Mouse (Mus musculus): ENCODE data around the gene Pilrb1.

Gene Pilrb1

GRCm38 (mm10) chr5:137830238-137830637, 27.7 kb downstream of the Pilrb1 start:
- intact Hi-C loops (cut with DNase I) = no loop called here

DNA sequence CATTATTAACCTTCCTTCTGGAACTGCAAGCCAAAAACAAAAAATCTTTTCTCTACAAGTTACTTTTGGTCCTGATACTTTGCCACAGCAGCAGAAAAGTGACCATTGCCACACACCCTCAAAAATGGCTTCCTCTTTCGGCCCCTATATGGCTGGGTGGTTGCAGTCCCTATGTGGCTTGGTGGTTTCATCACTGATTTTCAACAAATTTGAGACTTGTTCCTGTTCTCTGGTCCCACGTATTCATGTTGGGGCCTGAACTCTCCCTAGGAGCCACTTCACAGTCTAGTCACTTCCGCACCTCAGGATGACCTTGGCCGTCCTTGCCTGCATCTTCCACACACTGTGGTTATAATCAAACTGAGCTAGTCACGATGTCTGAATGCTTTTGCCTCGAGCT, 29.2 kb downstream of the Pilrb1 start:
- intact Hi-C loops (cut with DNase I) = no loop called here

DNA sequence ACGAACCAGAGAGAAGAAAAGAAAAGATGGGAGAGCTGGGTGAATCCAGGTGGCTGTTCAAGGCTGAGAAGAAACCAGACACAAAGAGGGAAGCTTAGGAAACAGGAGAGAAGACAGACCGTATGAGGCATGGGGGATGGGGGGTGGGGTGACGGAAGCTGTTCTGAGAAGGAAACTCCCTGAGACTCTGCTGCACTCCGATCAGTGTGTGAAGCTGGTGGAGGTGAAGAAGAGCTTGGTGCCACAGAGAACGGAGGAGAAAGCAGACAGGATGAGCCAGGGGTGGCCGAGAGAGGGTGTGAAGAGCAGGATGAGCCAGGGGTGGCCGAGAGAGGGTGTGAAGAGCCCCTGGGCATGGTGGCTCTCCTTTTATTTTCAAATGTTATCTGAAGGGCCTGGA, 31.5 kb downstream of the Pilrb1 start:
- intact Hi-C loops (cut with DNase I) = no loop called here

- intact Hi-C loops (cut with DNase I) = no loop called here
Measured at GRCm38 (mm10) chr5:137825971-137826370, 31.9 kb downstream of the Pilrb1 start.

DNA sequence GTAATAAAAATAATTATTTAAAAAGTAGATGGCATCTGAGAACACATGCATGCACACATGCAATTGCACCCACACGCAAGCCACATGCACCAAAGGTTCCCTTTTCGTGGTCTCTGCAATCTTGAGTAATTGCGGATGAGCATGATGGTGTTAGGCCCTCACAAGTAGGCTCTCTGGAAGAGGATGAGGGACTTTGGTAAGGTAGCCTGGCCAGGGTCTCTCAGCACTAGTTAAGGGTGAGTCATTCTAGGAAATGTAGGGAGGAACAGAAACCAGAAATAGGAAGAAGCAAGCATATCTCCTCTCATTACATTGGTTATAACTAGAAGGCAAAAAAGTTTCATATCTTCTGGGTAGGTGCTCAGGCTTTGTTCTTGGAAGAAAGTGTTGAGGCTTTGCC, 32.9 kb downstream of the Pilrb1 start:
- intact Hi-C loops (cut with DNase I) = no loop called here

- intact Hi-C loops (cut with DNase I) = no loop called here
Measured at GRCm38 (mm10) chr5:137823455-137824045, 34.4 kb downstream of the Pilrb1 start.

GRCm38 (mm10) chr5:137822602-137823001, 35.3 kb downstream of the Pilrb1 start:
- intact Hi-C loops (cut with DNase I) = no loop called here

- intact Hi-C loops (cut with DNase I) = no loop called here
Measured at GRCm38 (mm10) chr5:137822126-137822525, 35.8 kb downstream of the Pilrb1 start.

DNA sequence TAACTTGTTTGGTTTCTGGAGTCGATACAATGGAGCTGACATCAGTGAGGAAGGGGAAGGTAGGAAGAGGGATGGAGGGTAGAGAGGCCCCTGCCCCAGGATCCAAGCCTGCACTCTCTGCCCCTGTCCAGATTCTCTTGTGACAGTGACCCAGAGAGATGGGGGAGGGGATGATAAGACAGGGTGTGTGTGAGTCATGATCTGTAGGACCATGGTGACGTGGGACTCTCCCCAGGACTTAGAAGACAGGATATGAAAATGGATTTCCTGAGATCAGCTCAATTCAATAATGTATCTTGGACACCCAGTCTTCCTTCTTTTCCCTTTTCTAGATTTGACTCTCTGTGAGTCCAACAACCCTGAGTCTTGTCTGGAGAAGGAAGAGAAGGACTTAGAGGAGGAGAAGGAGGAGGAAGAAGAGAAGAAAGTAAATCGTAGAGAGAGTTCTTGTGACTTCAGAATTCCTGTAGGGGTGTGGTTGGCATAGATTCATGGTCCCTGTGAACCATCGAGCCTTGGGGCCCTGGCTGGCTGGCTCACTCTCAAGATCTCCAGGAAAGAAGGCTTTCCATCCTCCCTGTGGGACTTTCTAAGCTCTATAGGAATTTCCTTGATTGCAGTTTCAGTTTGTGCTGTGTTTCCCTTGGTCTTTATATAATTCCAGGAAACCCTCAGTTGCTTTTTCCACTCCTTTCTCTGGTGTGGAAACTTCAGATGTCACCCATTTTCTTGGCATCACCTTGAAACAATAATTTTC, 40.3 kb downstream of the Pilrb1 start:
- intact Hi-C loops (cut with DNase I) = no loop called here

DNA sequence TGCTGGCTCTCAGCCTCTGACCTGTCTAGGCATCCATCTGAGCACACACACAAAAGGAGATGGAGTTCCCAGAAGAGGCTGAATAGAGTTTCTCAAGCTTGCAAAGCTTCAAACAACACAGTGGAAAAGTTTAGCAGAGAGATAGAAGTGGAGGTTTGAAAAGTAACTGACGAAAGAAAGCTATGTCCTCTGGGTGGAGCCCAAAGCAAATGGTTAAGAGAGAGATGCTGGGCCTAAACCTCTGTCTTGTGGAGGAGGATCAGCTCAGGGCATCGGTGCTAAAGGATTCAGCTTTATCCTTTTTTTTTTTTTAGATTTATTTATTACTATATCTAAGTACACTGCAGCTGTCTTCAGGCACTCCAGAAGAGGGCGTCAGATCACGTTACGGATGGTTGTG, 49.6 kb downstream of the Pilrb1 start:
- intact Hi-C loops (cut with DNase I) = no loop called here

GRCm38 (mm10) chr5:137806158-137806557, 51.7 kb downstream of the Pilrb1 start:
- intact Hi-C loops (cut with DNase I) = no loop called here

Measured in adrenal gland (tissue).